Mouse (Mus musculus): ENCODE measurements around the gene Leap2. TPM values are rescaled to one million over a fixed set of nuclear protein-coding genes. Genes with fewer than 3 reads are reported as not detected.

Gene Leap2
- not detected in 2 replicates for polyA plus RNA-seq (2012)

GRCm38 (mm10) chr11:53423036-53423435, at the start of gene Leap2:
Gene Leap2 (minus strand): TSS chr11:53423170.
- no peak for TF ChIP-seq GATA1 (IDR thresholded peaks at IDR 0.05; ENCODE audit: low read length)

GRCm38 (mm10) chr11:53472709-53473108, 49.7 kb upstream of the Leap2 start:
- no peak for TF ChIP-seq GATA1 (IDR thresholded peaks at IDR 0.05; ENCODE audit: low read length)

DNA sequence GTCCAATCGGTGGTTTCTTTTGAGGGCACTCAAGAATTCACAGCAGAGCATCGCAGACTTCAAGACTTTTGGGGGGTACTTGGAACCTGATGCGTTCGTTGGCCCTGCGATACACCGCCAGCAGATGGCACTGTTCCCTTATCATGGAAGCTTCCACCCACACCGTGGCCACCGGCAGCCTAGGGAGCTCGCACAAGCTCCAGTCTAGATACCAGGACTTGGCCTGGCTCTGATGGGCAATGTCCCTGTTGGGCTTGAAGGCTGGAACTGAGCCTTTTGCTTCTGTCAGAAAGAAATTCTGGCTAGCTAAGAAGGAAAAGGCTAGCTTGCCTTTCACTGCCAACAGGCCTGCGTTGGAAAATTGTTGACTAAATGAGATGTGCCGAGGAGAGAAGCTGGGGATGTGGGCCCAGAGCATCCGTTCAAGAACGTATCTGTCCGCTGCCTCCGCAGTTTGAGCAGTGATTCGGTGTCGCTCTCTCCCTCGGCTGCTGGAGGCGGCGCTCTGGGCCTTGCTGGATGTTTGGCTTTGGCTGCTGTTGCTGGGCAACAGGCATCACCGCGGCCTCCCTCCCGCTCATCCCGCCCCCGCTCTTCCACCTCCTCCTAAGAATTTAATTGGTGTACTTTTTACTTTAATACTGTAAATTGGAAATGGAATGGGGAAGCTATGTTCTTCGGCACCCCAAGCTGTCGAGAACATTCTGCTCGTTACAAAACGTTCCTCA, 47.2 kb upstream of the Leap2 start, which contains the start of gene Gm9837:
Gene Gm9837 (minus strand): TSS at position 512 of the 728 bp plus-strand sequence.
- TF ChIP-seq GATA1 (IDR thresholded peaks at IDR 0.05; ENCODE audit: low read length) = no peak

GRCm38 (mm10) chr11:53469294-53469967, 46.5 kb upstream of the Leap2 start:
- no peak for TF ChIP-seq GATA1 (IDR thresholded peaks at IDR 0.05; ENCODE audit: low read length)

- no peak for TF ChIP-seq GATA1 (IDR thresholded peaks at IDR 0.05; ENCODE audit: low read length)
These were observed 43.4 kb upstream of the Leap2 start for GRCm38 (mm10) chr11:53466231-53466971.

- TF ChIP-seq GATA1 (IDR thresholded peaks at IDR 0.05; ENCODE audit: low read length) = no peak
These were observed 40.8 kb upstream of the Leap2 start for GRCm38 (mm10) chr11:53463551-53464424.

DNA sequence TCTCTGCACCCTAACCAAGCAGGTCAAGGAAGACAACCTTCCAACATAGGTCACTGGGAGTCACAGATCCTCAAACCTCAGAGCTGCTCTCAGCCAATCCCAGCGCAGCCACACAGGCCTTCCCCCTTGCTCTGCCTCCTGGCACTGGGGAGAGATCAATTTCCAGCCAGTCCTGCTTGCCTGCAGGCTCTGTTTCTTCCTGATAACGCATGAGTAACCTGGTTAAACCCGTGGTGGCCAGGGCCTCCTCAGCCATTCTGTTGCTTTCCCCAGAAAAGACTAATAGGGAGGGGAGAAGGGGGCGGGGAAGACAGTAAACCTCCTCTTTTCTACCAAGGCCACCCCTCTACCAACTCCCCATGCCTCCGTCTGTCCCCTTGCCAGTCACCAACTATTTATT, 38.8 kb upstream of the Leap2 start:
- TF ChIP-seq GATA1 (IDR thresholded peaks at IDR 0.05; ENCODE audit: low read length) = no peak

GRCm38 (mm10) chr11:53460192-53460591, 37.2 kb upstream of the Leap2 start:
- TF ChIP-seq GATA1 (IDR thresholded peaks at IDR 0.05; ENCODE audit: low read length) = no peak

- no peak for TF ChIP-seq GATA1 (IDR thresholded peaks at IDR 0.05; ENCODE audit: low read length)
These were observed 36.0 kb upstream of the Leap2 start for GRCm38 (mm10) chr11:53458996-53459395.

GRCm38 (mm10) chr11:53457372-53457954, 34.5 kb upstream of the Leap2 start:
- TF ChIP-seq GATA1 (IDR thresholded peaks at IDR 0.05; ENCODE audit: low read length) = no peak

DNA sequence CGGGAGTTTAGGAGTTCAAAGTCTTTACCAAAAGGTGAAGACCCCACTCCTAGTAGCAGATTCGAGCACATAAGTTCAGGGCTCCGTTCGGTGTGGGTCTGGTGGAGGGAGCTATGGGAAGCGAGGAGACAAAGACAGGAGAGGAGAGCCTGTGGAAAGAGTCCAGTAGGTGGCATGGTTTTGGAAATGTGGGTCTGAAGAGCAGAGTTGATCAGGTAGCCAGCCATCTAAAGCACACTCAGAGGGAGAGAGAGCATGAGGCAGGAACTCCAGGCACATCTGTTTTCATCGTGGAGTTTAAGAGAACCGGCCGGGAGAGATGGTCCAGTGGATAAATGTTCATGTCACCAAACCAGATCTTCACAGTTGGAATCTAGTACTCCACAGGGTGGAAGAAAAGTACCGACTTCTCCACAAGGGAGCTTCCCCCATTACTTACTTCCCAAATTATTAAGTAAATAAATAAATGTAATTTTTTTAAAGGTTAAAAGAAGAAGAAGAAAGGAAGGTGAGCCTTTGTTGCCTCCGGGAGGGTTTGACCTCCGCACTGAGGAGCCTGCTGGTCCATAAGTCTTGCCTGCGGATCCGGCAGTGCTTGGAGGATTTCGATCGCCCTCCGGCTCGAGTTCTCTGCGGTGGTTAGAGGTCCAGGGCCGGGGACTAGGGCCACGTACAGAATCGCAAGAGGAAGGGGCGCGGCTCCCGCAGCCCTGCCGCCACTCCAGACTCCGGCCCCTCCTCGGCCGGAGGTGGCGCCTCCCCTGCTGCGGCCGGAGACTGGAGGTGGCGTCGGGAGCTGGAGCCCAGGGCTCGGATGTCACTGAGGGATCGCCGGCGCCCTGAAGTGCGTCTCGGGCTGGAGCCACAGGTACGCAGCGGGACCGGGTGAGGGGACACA, 33.8 kb upstream of the Leap2 start, which contains the start of the genes Gm10447 and Shroom1:
Gene Gm10447 (minus strand): TSS at position 637 of the 898 bp plus-strand sequence.
Gene Shroom1 (plus strand): TSS at position 732 of the 898 bp plus-strand sequence.
- no peak for TF ChIP-seq GATA1 (IDR thresholded peaks at IDR 0.05; ENCODE audit: low read length)

DNA sequence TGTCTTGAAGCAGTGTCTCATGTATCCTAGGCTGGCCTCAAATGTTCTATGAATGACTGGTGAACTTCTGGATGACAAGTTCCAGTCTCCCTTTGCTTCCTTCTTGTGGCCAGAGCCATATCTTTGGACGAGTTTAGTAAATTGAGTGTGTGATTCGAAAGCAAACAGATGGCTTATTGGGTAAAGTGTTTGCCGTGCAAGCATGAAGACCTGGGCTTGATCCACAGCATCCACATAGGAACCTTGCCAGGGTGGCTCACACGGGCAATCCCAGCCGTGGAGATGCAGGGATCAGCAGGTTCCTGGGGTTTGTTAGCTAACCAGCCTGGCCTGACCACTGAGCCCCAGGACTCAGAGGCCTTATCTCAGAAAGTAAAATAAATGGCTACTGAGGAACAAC, 30.1 kb upstream of the Leap2 start:
- no peak for TF ChIP-seq GATA1 (IDR thresholded peaks at IDR 0.05; ENCODE audit: low read length)

DNA sequence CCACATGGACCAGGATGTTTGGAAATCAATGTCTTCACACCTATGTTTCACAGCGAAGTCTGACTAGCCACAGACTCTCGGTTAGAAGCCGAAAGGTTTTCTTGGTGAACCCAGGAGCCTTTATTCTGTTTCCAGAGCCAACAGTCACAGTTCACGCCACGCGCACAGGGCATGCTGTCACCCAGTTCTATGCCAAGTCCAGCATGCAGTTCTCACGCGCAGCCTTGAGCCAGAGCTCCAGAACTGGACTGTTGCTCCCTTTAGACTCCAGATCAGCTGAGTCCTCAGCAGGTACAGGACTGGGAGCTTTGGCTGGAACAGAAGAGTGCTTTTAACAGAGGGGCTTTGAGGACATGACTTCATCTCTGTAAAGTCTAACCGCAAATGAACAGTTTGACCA, 29.4 kb upstream of the Leap2 start:
- TF ChIP-seq GATA1 (IDR thresholded peaks at IDR 0.05; ENCODE audit: low read length) = no peak

DNA sequence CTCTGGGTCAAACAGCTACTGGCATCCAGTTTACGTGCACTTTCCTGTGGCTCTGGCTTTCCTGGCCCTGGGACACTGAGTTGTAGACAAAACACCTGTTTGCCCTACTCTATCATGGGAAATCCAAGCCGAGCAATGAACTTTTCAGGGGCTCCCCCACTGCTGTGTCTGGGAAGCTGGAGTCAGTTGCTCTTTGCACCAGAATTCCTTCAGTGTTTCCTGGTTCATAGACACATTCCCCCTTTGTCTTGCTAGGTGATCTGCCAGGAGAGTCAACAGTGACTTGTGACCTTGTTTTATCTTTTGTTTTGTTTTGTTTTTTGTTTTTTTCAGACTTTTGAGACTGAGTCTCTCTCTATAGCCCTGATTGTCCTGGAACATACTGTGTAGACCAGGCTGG, 28.4 kb upstream of the Leap2 start:
- TF ChIP-seq GATA1 (IDR thresholded peaks at IDR 0.05; ENCODE audit: low read length) = no peak

All from G1E-ER4 (cell line).